Mouse (Mus musculus): ENCODE data around the gene Flot1. TPM values are rescaled to one million over a fixed set of nuclear protein-coding genes. Genes with fewer than 3 reads are reported as not detected.
"Not testable (repeated sequence)": the region's sequence is repeated elsewhere in the genome, so short reads cannot be mapped to it uniquely, and the experiment has no call there.

Gene Flot1
- polyA plus RNA-seq, 1 experiment, result 140 TPM

GRCm38 (mm10) chr17:35838122-35838544, 15.1 kb downstream of the Flot1 start, which contains the start of gene Tubb5:
Gene Tubb5, minus strand, starts transcription at chr17:35838306.
- H3K4me3 ChIP-seq (replicated peaks; ENCODE audit: insufficient read depth, low read depth, low read length), result peak within 1 kb of the TSS; percentile 91
- DNase-seq, result peak; percentile 96 to 98
- H3K4me1 ChIP-seq (ENCODE audit: control insufficient read depth, insufficient read depth, low read length), result peaks cover 7% of the 10 kb centered on the region; the same call in 1 of the 2 replicates
- H3K27ac ChIP-seq (ENCODE audit: insufficient read depth, low read length), result peak within 1 kb of the TSS; percentile 44; the same call in 1 of the 2 replicates
- no peak for TF ChIP-seq CTCF (IDR thresholded peaks at IDR 0.05; ENCODE audit: borderline replicate concordance, insufficient read depth, low read depth, low read length)
- TF ChIP-seq POLR2A (IDR thresholded peaks at IDR 0.05; ENCODE audit: borderline replicate concordance, insufficient read depth, low read length), result peak; percentile 95
- under 1% methylated on average over 29 of the region's 29 CpGs for WGBS
- H3K27me3 ChIP-seq (ENCODE audit: control insufficient read depth, insufficient read depth, low read length), result no peaks in the 10 kb centered on the region

- H3K27ac ChIP-seq (ENCODE audit: insufficient read depth, low read length), result no peak overlapping the region
- no peaks in the 10 kb centered on the region for H3K27me3 ChIP-seq (ENCODE audit: control insufficient read depth, insufficient read depth, low read length)
- peaks cover 7% of the 10 kb centered on the region; the same call in 1 of the 2 replicates for H3K4me1 ChIP-seq (ENCODE audit: control insufficient read depth, insufficient read depth, low read length)
- TF ChIP-seq CTCF (IDR thresholded peaks at IDR 0.05; ENCODE audit: borderline replicate concordance, insufficient read depth, low read depth, low read length) (no peak), POLR2A (IDR thresholded peaks at IDR 0.05; ENCODE audit: borderline replicate concordance, insufficient read depth, low read length) (no peak)
- 9% methylated on average over 5 of the region's 5 CpGs for WGBS
- peak in 1 of 2 experiments; percentile 33 for DNase-seq
- H3K4me3 ChIP-seq (replicated peaks; ENCODE audit: insufficient read depth, low read depth, low read length), result no peak overlapping the region
Observed at GRCm38 (mm10) chr17:35838570-35838969, 15.5 kb downstream of the Flot1 start.

GRCm38 (mm10) chr17:35839002-35839401, 16.0 kb downstream of the Flot1 start:
- not testable (repeated sequence) for DNase-seq; H3K4me1 ChIP-seq (ENCODE audit: control insufficient read depth, insufficient read depth, low read length); H3K4me3 ChIP-seq (replicated peaks; ENCODE audit: insufficient read depth, low read depth, low read length); H3K27ac ChIP-seq (ENCODE audit: insufficient read depth, low read length); H3K27me3 ChIP-seq (ENCODE audit: control insufficient read depth, insufficient read depth, low read length)
- WGBS, result 64% methylated on average over 3 of the region's 3 CpGs

GRCm38 (mm10) chr17:35840561-35840960, 17.5 kb downstream of the Flot1 start:
- DNase-seq, result peak in 1 of 2 experiments; percentile 37
- Histone ChIP-seq H3K27ac (ENCODE audit: insufficient read depth, low read length) (peak overlapping the region; percentile 60; the same call in 1 of the 2 replicates), H3K4me1 (ENCODE audit: control insufficient read depth, insufficient read depth, low read length) (peaks cover 5% of the 10 kb centered on the region; the same call in 1 of the 2 replicates), H3K4me3 (replicated peaks; ENCODE audit: insufficient read depth, low read depth, low read length) (peak overlapping the region; percentile 51), H3K27me3 (ENCODE audit: control insufficient read depth, insufficient read depth, low read length) (no peaks in the 10 kb centered on the region)
- 46% methylated on average over 14 of the region's 14 CpGs for WGBS
- no peak for TF ChIP-seq CTCF (IDR thresholded peaks at IDR 0.05; ENCODE audit: borderline replicate concordance, insufficient read depth, low read depth, low read length)
- no peak for TF ChIP-seq POLR2A (IDR thresholded peaks at IDR 0.05; ENCODE audit: borderline replicate concordance, insufficient read depth, low read length)

GRCm38 (mm10) chr17:35841076-35841950, 18.3 kb downstream of the Flot1 start, which contains the start of gene Mdc1:
Gene Mdc1, plus strand, starts transcription at chr17:35841515.
- no peaks in the 10 kb centered on the region for H3K27me3 ChIP-seq (ENCODE audit: control insufficient read depth, insufficient read depth, low read length)
- peak; percentile 99 to 100 for DNase-seq
- WGBS, result under 1% methylated on average over 59 of the region's 59 CpGs
- peak within 1 kb of the TSS; percentile 85 for H3K4me3 ChIP-seq (replicated peaks; ENCODE audit: insufficient read depth, low read depth, low read length)
- TF ChIP-seq CTCF (IDR thresholded peaks at IDR 0.05; ENCODE audit: borderline replicate concordance, insufficient read depth, low read depth, low read length) (no peak), POLR2A (IDR thresholded peaks at IDR 0.05; ENCODE audit: borderline replicate concordance, insufficient read depth, low read length) (peak; percentile 69; the same call in 1 of the 2 replicates)
- H3K27ac ChIP-seq (ENCODE audit: insufficient read depth, low read length), result peak within 1 kb of the TSS; percentile 60
- peaks cover 3% of the 10 kb centered on the region; the same call in 1 of the 2 replicates for H3K4me1 ChIP-seq (ENCODE audit: control insufficient read depth, insufficient read depth, low read length)

- 12% methylated on average over 11 of the region's 11 CpGs for WGBS
- Histone ChIP-seq H3K4me1 (ENCODE audit: control insufficient read depth, insufficient read depth, low read length) (no peaks in the 10 kb centered on the region), H3K4me3 (replicated peaks; ENCODE audit: insufficient read depth, low read depth, low read length) (peak overlapping the region; percentile 85), H3K27me3 (ENCODE audit: control insufficient read depth, insufficient read depth, low read length) (no peaks in the 10 kb centered on the region), H3K27ac (ENCODE audit: insufficient read depth, low read length) (no peak overlapping the region)
- TF ChIP-seq POLR2A (IDR thresholded peaks at IDR 0.05; ENCODE audit: borderline replicate concordance, insufficient read depth, low read length), result no peak
- TF ChIP-seq CTCF (IDR thresholded peaks at IDR 0.05; ENCODE audit: borderline replicate concordance, insufficient read depth, low read depth, low read length), result no peak
- DNase-seq, result no peak
Observed at GRCm38 (mm10) chr17:35842006-35842405, 19.0 kb downstream of the Flot1 start.

GRCm38 (mm10) chr17:35843514-35843913, 20.5 kb downstream of the Flot1 start:
- Histone ChIP-seq H3K27me3 (ENCODE audit: control insufficient read depth, insufficient read depth, low read length) (no peaks in the 10 kb centered on the region), H3K4me1 (ENCODE audit: control insufficient read depth, insufficient read depth, low read length) (no peaks in the 10 kb centered on the region), H3K27ac (ENCODE audit: insufficient read depth, low read length) (no peak overlapping the region), H3K4me3 (replicated peaks; ENCODE audit: insufficient read depth, low read depth, low read length) (no peak overlapping the region)
- TF ChIP-seq CTCF (IDR thresholded peaks at IDR 0.05; ENCODE audit: borderline replicate concordance, insufficient read depth, low read depth, low read length) (no peak), POLR2A (IDR thresholded peaks at IDR 0.05; ENCODE audit: borderline replicate concordance, insufficient read depth, low read length) (no peak)
- WGBS, result 97% methylated on average over 3 of the region's 3 CpGs
- DNase-seq, result no peak

- DNase-seq, result no peak
- H3K27me3 ChIP-seq (ENCODE audit: control insufficient read depth, insufficient read depth, low read length), result no peaks in the 10 kb centered on the region
- no peak overlapping the region for H3K27ac ChIP-seq (ENCODE audit: insufficient read depth, low read length)
- H3K4me1 ChIP-seq (ENCODE audit: control insufficient read depth, insufficient read depth, low read length), result no peaks in the 10 kb centered on the region
- H3K4me3 ChIP-seq (replicated peaks; ENCODE audit: insufficient read depth, low read depth, low read length), result no peak overlapping the region
- WGBS, result 16% methylated on average over 1 of the region's 1 CpGs
- TF ChIP-seq POLR2A (IDR thresholded peaks at IDR 0.05; ENCODE audit: borderline replicate concordance, insufficient read depth, low read length) (no peak), CTCF (IDR thresholded peaks at IDR 0.05; ENCODE audit: borderline replicate concordance, insufficient read depth, low read depth, low read length) (no peak)
Observed at GRCm38 (mm10) chr17:35848112-35848511, 25.1 kb downstream of the Flot1 start.
